Mouse (Mus musculus): ENCODE measurements at regions not wholly inside any gene's neighbourhood (a gene's known extent, or its start where the extent isn't known, plus 50 kb on each side); places are given as distances from the start of the nearest gene placed in this dataset.

DNA sequence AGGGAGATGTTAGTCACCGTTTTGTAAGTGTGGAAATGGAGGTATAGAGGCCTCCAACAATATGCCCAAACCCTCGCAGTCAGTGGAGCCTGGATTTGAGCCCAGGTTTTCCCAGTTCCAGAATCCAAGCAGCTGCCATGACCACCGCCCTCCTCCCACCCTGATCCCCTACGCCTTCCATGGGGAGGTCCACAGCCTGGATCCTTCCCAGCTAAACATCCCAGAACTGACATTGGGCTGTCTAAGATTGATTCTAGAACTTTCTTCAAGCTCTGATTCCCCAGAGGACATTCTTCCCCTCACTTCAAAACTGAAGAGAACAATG is 199.2 kb downstream of the Bcl2l11 start:
- Histone ChIP-seq H3K4me2 (ENCODE audit: insufficient read depth, low read depth, poor library complexity, severe bottlenecking) (no peak overlapping the region), H3K79me2 (replicated peaks; ENCODE audit: control insufficient read depth, extremely low read depth, insufficient read depth, poor library complexity, severe bottlenecking) (no peaks in the 10 kb centered on the region), H3K27ac (ENCODE audit: insufficient read depth, low read depth) (no peak overlapping the region), H3K27me3 (replicated peaks) (no peaks in the 10 kb centered on the region), H3K9me3 (replicated peaks; ENCODE audit: low read length) (peaks cover 5% of the 10 kb centered on the region), H3K36me3 (replicated peaks in 1 of 2; ENCODE audit: control insufficient read depth in 1 of 2, insufficient read depth in 1 of 2, low read length in 1 of 2) (peaks cover 0 to 1% of the 10 kb centered on the region in 2 experiments), H3K4me3 (replicated peaks in 1 of 3; ENCODE audit: low read depth in 2 of 3, low read length in 2 of 3, poor library complexity in 1 of 3) (no peak overlapping the region), H3K9ac (ENCODE audit: insufficient read depth, low read depth) (no peak overlapping the region), H3K4me1 (ENCODE audit: control insufficient read depth in 1 of 2, insufficient read depth in 2 of 2) (peaks cover 19 to 64% of the 10 kb centered on the region in 2 experiments)
- TF ChIP-seq USF2 (conservative IDR thresholded peaks at IDR 0.05; ENCODE audit: low read depth, low read length), result no peak
- in situ Hi-C loops (cut with MboI; ENCODE audit: low pct_ligation_motif_present, low pct_unique_long_range_greater_than_20kb, low sequenced_read_pairs), result no loop called here
- no peak for DNase-seq (ENCODE audit: extremely low read depth)
- dilution Hi-C loops (cut with MboI; ENCODE audit: extremely low pct_ligation_motif_present, extremely low pct_unique_long_range_greater_than_20kb, low sequenced_read_pairs), result no loop called here

DNA sequence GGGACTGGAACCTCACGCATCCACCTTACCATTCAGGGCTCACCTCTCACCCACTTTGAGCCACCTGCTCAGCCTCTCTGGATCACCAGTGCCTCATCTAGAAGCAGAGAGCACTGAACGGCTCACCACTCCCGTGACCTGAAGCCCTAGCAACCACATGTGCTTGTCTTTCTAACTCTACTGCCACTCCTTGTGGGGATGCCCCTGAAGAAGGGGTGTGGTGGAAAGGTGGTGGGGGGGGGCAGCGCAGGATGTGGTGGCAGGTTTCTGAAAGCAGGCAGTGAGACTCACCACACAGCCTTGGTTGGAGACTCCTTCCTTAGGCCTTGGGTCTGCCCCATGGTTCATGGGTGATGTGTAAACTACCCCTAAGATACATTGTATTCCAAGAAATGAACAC is 199.6 kb downstream of the Bcl2l11 start:
- dilution Hi-C loops (cut with MboI; ENCODE audit: extremely low pct_ligation_motif_present, extremely low pct_unique_long_range_greater_than_20kb, low sequenced_read_pairs) (no loop called here), in situ Hi-C loops (cut with MboI; ENCODE audit: low pct_ligation_motif_present, low pct_unique_long_range_greater_than_20kb, low sequenced_read_pairs) (no loop called here)
- TF ChIP-seq IRF4 (IDR thresholded peaks at IDR 0.05; ENCODE audit: low read depth, low read length), result peak; percentile 51
- TF ChIP-seq BHLHE40 (IDR thresholded peaks at IDR 0.05; ENCODE audit: low read depth, low read length), result peak; percentile 98
- 0 out of 2 replicates have a peak, but pooled peaks have one; percentile 49 for TF ChIP-seq MAZ (IDR thresholded peaks at IDR 0.05; ENCODE audit: low read depth, low read length)
- no peak for TF ChIP-seq JUN (IDR thresholded peaks at IDR 0.05; ENCODE audit: insufficient read depth, low read depth, low read length)
- TF ChIP-seq MEF2A (IDR thresholded peaks at IDR 0.05; ENCODE audit: borderline replicate concordance, low read depth, low read length), result peak; percentile 63; the same call in 1 of the 2 replicates
- TF ChIP-seq EP300 (IDR thresholded peaks at IDR 0.05; ENCODE audit: low read length), result no peak; the same call in 1 of the 2 replicates
- TF ChIP-seq CTCF (conservative IDR thresholded peaks at IDR 0.05 in 1 of 2, IDR thresholded peaks at IDR 0.05 in 1 of 2; ENCODE audit: low read depth in 2 of 2, low read length in 2 of 2), result no peak
- TF ChIP-seq SMC3 (IDR thresholded peaks at IDR 0.05; ENCODE audit: low read depth, low read length), result 0 out of 2 replicates have a peak, but pooled peaks have one; percentile 19
- 0 out of 2 replicates have a peak, but pooled peaks have one; percentile 26 for TF ChIP-seq MAX (IDR thresholded peaks at IDR 0.05; ENCODE audit: low read length)
- 0 out of 2 replicates have a peak, but pooled peaks have one; percentile 53 for TF ChIP-seq MYC (IDR thresholded peaks at IDR 0.05; ENCODE audit: low read depth, low read length)
- TF ChIP-seq ETS1 (conservative IDR thresholded peaks at IDR 0.05; ENCODE audit: low read depth, low read length), result peak; percentile 92
- no peak for TF ChIP-seq SIN3A (IDR thresholded peaks at IDR 0.05; ENCODE audit: low read length)
- TF ChIP-seq MXI1 (IDR thresholded peaks at IDR 0.05; ENCODE audit: low read depth, low read length), result no peak; the same call in 1 of the 2 replicates
- peak; percentile 68; the same call in 1 of the 2 replicates for TF ChIP-seq TCF12 (IDR thresholded peaks at IDR 0.05; ENCODE audit: low read depth, low read length)
- H3K36me3 ChIP-seq (replicated peaks in 1 of 2; ENCODE audit: control insufficient read depth in 1 of 2, insufficient read depth in 1 of 2, low read length in 1 of 2), result peaks cover 0 to 1% of the 10 kb centered on the region in 2 experiments
- no peak overlapping the region for H3K4me3 ChIP-seq (replicated peaks in 1 of 3; ENCODE audit: low read depth in 2 of 3, low read length in 2 of 3, poor library complexity in 1 of 3)
- peaks cover 18 to 64% of the 10 kb centered on the region in 2 experiments for H3K4me1 ChIP-seq (ENCODE audit: control insufficient read depth in 1 of 2, insufficient read depth in 2 of 2)
- H3K4me2 ChIP-seq (ENCODE audit: insufficient read depth, low read depth, poor library complexity, severe bottlenecking), result no peak overlapping the region
- no peaks in the 10 kb centered on the region for H3K27me3 ChIP-seq (replicated peaks)
- H3K9ac ChIP-seq (ENCODE audit: insufficient read depth, low read depth), result no peak overlapping the region
- DNase-seq (ENCODE audit: extremely low read depth), result peak; percentile 84
- H3K9me3 ChIP-seq (replicated peaks; ENCODE audit: low read length), result peaks cover 5% of the 10 kb centered on the region
- H3K79me2 ChIP-seq (replicated peaks; ENCODE audit: control insufficient read depth, extremely low read depth, insufficient read depth, poor library complexity, severe bottlenecking), result no peaks in the 10 kb centered on the region
- H3K27ac ChIP-seq (ENCODE audit: insufficient read depth, low read depth), result no peak overlapping the region

All from CH12.LX (cell line).